Mouse (Mus musculus) testis, adult 2 months (tissue): ENCODE measurements around the gene Arhgef39.

Experiments
- CTCF ChIP-seq: fragments of 200-500 bp; IDR thresholded peaks from 2 replicates; pipeline ENCODE4 v1.5.1; 2012; ENCODE audit warnings: low read depth, mild to moderate bottlenecking, inconsistent platforms, low read length, moderate library complexity; ENCODE audit not compliant: control insufficient read depth, insufficient read depth, insufficient replicate concordance
- POLR2A ChIP-seq: fragments of 200-500 bp; IDR thresholded peaks from 2 replicates; pipeline ENCODE4 v1.6.1; 2012; ENCODE audit warnings: low read depth, mild to moderate bottlenecking, inconsistent platforms, low read length, moderate library complexity; ENCODE audit not compliant: control insufficient read depth

DNA sequence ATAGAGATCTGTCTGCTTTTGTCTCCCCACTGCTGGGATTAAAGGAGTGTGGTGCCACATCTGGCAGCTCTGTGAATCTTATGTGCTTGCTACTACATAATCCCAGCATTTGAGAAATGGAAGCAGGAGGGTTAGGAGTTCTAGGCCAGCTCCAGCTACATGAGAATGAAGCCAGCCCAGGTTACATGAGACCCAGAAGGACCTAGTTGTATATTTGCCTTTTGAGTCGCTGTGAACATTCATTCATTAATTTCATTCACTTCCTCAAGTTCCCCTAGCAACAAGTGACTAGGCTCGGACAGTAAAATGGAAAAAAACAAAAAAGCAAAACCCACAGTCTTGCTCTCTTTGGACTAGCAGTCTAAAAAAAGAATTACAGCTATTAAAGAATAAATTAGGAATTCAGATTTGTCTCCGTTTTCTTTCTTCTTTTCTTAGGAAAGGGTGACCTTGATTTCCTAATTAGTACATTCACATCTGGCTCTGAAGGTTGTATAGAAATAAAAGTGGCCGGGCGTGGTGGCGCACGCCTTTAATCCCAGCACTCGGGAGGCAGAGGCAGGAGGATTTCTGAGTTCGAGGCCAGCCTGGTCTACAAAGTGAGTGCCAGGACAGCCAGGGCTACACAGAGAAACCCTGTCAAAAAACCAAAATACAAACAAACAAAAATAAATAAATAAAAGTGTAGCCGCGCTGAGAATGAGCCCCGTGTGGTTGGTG lies 7.2 kb downstream of the Arhgef39 start:
- TF ChIP-seq CTCF: no peak
- TF ChIP-seq POLR2A: no peak
